Mouse (Mus musculus): ENCODE data around the gene Ears2.
"Not testable (repeated sequence)": the region's sequence is repeated elsewhere in the genome, so short reads cannot be mapped to it uniquely, and the experiment has no call there.

Ears2 gene
- long read RNA-seq, experiment 1, transcript Ears2-201 (9 exons, 2,046 nt): major isoform, 11 of 16 reads
- long read RNA-seq, experiment 1, partial matches to known transcripts: 4 of 16 reads
- long read RNA-seq, experiment 1, other reads (novel, unspliced or antisense): 1 of 16 reads
- long read RNA-seq, experiment 2, transcript Ears2-201 (9 exons, 2,046 nt): major isoform, 23 of 30 reads
- long read RNA-seq, experiment 2, partial matches to known transcripts: 3 of 30 reads
- long read RNA-seq, experiment 2, other reads (novel, unspliced or antisense): 4 of 30 reads

- intact Hi-C loops (cut with DNase I): loop anchor here (2.0 kb wide), 1 partner anchor 54 kb away; no protein-coding TSS in a partner anchor
Measured at GRCm38 (mm10) chr7:122066945-122067516, at the start of gene Ears2, which contains the start of gene Ubfd1. Gene Ears2, minus strand, starts transcription at chr7:122067263. Gene Ubfd1, plus strand, starts transcription at chr7:122067175.

GRCm38 (mm10) chr7:122108206-122108605 lies 41.1 kb upstream of the Ears2 start:
- intact Hi-C loops (cut with DNase I): no loop called here

GRCm38 (mm10) chr7:122101747-122102244 lies 34.7 kb upstream of the Ears2 start, which contains the start of gene Ndufab1:
Gene Ndufab1, minus strand, starts transcription at chr7:122101886.
- intact Hi-C loops (cut with DNase I): no loop called here

GRCm38 (mm10) chr7:122101014-122101746 lies 34.1 kb upstream of the Ears2 start:
- intact Hi-C loops (cut with DNase I): not testable (repeated sequence)

GRCm38 (mm10) chr7:122099222-122099621 lies 32.2 kb upstream of the Ears2 start:
- intact Hi-C loops (cut with DNase I): no loop called here

GRCm38 (mm10) chr7:122098009-122098408 lies 30.9 kb upstream of the Ears2 start:
- intact Hi-C loops (cut with DNase I): no loop called here

- intact Hi-C loops (cut with DNase I): no loop called here
Measured at GRCm38 (mm10) chr7:122094564-122095330, 27.7 kb upstream of the Ears2 start.

- intact Hi-C loops (cut with DNase I): no loop called here
Measured at GRCm38 (mm10) chr7:122087195-122087982, 20.3 kb upstream of the Ears2 start.

GRCm38 (mm10) chr7:122081071-122081470 lies 14.0 kb upstream of the Ears2 start:
- intact Hi-C loops (cut with DNase I): no loop called here

GRCm38 (mm10) chr7:122079798-122080554 lies 12.9 kb upstream of the Ears2 start:
- intact Hi-C loops (cut with DNase I): no loop called here

GRCm38 (mm10) chr7:122074374-122074773 lies 7.3 kb upstream of the Ears2 start:
- intact Hi-C loops (cut with DNase I): no loop called here

GRCm38 (mm10) chr7:122067517-122068381 lies 686 bp upstream of the Ears2 start:
- intact Hi-C loops (cut with DNase I): loop anchor here (2.0 kb wide), 1 partner anchor 55 kb away; no protein-coding TSS in a partner anchor

- intact Hi-C loops (cut with DNase I): loop anchor here (2.0 kb wide), 1 partner anchor 54 kb away; no protein-coding TSS in a partner anchor
Measured at GRCm38 (mm10) chr7:122066102-122066944, 740 bp downstream of the Ears2 start.

GRCm38 (mm10) chr7:122065656-122066055 lies 1.4 kb downstream of the Ears2 start:
- intact Hi-C loops (cut with DNase I): loop anchor here (2.0 kb wide), 1 partner anchor 53 kb away; no protein-coding TSS in a partner anchor

- intact Hi-C loops (cut with DNase I): no loop called here
Measured at GRCm38 (mm10) chr7:122056633-122057032, 10.4 kb downstream of the Ears2 start.

- intact Hi-C loops (cut with DNase I): no loop called here
Measured at GRCm38 (mm10) chr7:122050834-122051233, 16.2 kb downstream of the Ears2 start.

GRCm38 (mm10) chr7:122048191-122048590 lies 18.9 kb downstream of the Ears2 start:
- intact Hi-C loops (cut with DNase I): no loop called here
